ENCODE assay signal across 15 mouse cellular contexts in the genomic region with DNA sequence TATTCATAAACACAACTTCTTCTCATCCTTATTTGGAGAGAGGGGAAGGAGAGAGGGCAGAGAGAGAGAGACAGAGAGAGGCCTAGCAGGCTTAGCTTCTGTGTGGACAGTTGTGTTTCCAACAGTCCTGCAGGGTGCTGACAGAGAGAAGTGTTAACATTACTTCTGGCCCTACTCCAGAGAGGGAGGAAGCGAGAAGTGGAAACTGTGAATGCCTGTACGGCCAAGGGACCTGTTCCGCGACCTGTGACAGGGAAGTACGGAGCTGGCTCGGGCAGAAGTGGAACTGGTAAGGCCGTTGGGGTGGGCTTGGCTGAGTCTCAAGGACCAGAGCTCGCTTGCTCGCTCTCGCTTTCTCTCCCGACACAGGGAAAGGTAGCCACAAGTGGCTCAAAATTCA. TPM values are rescaled to one million over a fixed set of nuclear protein-coding genes. Genes with fewer than 3 reads are reported as not detected.
DNase-seq lines count a peak whose midpoint lies in the region; ATAC-seq and TF ChIP-seq lines count a peak whose summit lies in the region.
"Had no signal": no experiment of that assay in that cellular context is flagged by ENCODE, and none has a peak within 500 bp of the region (broad histone marks: within the 10 kb centered on the region; RNA-seq: fewer than 3 reads in every experiment).

No protein-coding gene starts in this region.

- no peak for TF ChIP-seq POLR2A in olfactory bulb, adult 2 months (IDR thresholded peaks at IDR 0.05; ENCODE audit: insufficient read depth, low read depth, low read length)

- peaks cover 7% of the 10 kb centered on the region for H3K4me1 ChIP-seq in olfactory bulb, adult 2 months (ENCODE audit: control insufficient read depth, insufficient read depth, low read length)
- H3K4me1 ChIP-seq in forebrain, embryonic 16.5 days (replicated peaks; ENCODE audit: control insufficient read depth, insufficient read depth, low read length) = no peaks in the 10 kb centered on the region
- H3K4me1 ChIP-seq in limb, embryonic 10.5 days = no peaks in the 10 kb centered on the region
- H3K4me1 ChIP-seq: liver, embryonic 13.5 days had no signal

- DNase-seq in layer of hippocampus, adult 2 months (ENCODE audit: low spot score in 2 of 2) = no peak
- DNase-seq in layer of hippocampus, adult 8-10 months (ENCODE audit: low spot score in 2 of 2) = no peak
- DNase-seq in heart, postnatal 4 days = peak; percentile 57
- DNase-seq in limb, embryonic 10.5 days (ENCODE audit: low spot score) = no peak
- DNase-seq: adrenal gland, adult 8-10 months; cerebellum, adult 2 months; liver, embryonic 13.5 days had no signal

- TF ChIP-seq CTCF in layer of hippocampus, adult 2 months (conservative IDR thresholded peaks at IDR 0.05) = no peak
- no peak for TF ChIP-seq CTCF in olfactory bulb, adult 2 months (IDR thresholded peaks at IDR 0.05; ENCODE audit: insufficient read depth, low read depth, low read length)

- H3K9ac ChIP-seq in forebrain, embryonic 16.5 days (replicated peaks; ENCODE audit: low read depth, low read length) = no peak overlapping the region
- H3K9ac ChIP-seq: embryonic facial prominence, embryonic 15.5 days; hindbrain, embryonic 14.5 days; liver, embryonic 13.5 days had no signal

- ATAC-seq in granulocyte monocyte progenitor cell, adult 5-6 weeks (replicated peaks; ENCODE audit: poor library complexity, severe bottlenecking) = peak; percentile 96
- ATAC-seq in forebrain, embryonic 16.5 days = no peak
- ATAC-seq: midbrain, embryonic 16.5 days had no signal

- peaks cover 7% of the 10 kb centered on the region for H3K9me3 ChIP-seq in forebrain, embryonic 16.5 days (ENCODE audit: control insufficient read depth, low read length)
- no peaks in the 10 kb centered on the region for H3K9me3 ChIP-seq in limb, embryonic 10.5 days (replicated peaks)
- H3K9me3 ChIP-seq: embryonic facial prominence, embryonic 15.5 days; G1E; liver, embryonic 13.5 days had no signal

- no peak overlapping the region for H3K4me3 ChIP-seq in layer of hippocampus, adult 2 months
- no peak overlapping the region for H3K4me3 ChIP-seq in olfactory bulb, adult 2 months (ENCODE audit: insufficient read depth, low read depth, low read length)
- H3K4me3 ChIP-seq in forebrain, embryonic 16.5 days (replicated peaks; ENCODE audit: low read length) = no peak overlapping the region
- H3K4me3 ChIP-seq in limb, embryonic 10.5 days = no peak overlapping the region
- H3K4me3 ChIP-seq: embryonic facial prominence, embryonic 15.5 days; liver, embryonic 13.5 days had no signal

- no peaks in the 10 kb centered on the region for H3K27me3 ChIP-seq in forebrain, embryonic 16.5 days (replicated peaks; ENCODE audit: control insufficient read depth, insufficient read depth, low read length)
- no peaks in the 10 kb centered on the region for H3K27me3 ChIP-seq in limb, embryonic 10.5 days (ENCODE audit: low read depth, poor library complexity, severe bottlenecking)
- H3K27me3 ChIP-seq: embryonic facial prominence, embryonic 15.5 days; liver, embryonic 13.5 days had no signal

- H3K27ac ChIP-seq in layer of hippocampus, adult 2 months = peak overlapping the region; percentile 59
- H3K27ac ChIP-seq in olfactory bulb, adult 2 months (ENCODE audit: insufficient read depth, low read depth, low read length) = 0 out of 2 replicates have a peak overlapping the region, but pooled peaks have one; percentile 8
- H3K27ac ChIP-seq in forebrain, embryonic 16.5 days (ENCODE audit: low read length) = no peak overlapping the region
- no peak overlapping the region for H3K27ac ChIP-seq in limb, embryonic 10.5 days
- H3K27ac ChIP-seq: embryonic facial prominence, embryonic 15.5 days; hindbrain, embryonic 14.5 days; liver, embryonic 13.5 days had no signal

- no peak overlapping the region for H3K4me2 ChIP-seq in forebrain, embryonic 16.5 days (ENCODE audit: low read length)
- H3K4me2 ChIP-seq: embryonic facial prominence, embryonic 15.5 days; hindbrain, embryonic 14.5 days; liver, embryonic 13.5 days had no signal

- H3K36me3 ChIP-seq in forebrain, embryonic 16.5 days (ENCODE audit: control insufficient read depth, insufficient read depth) = no peaks in the 10 kb centered on the region
- no peaks in the 10 kb centered on the region for H3K36me3 ChIP-seq in limb, embryonic 10.5 days
- H3K36me3 ChIP-seq: embryonic facial prominence, embryonic 15.5 days; G1E; liver, embryonic 13.5 days had no signal

- WGBS in olfactory bulb, adult 2 months = 75% methylated on average over 11 of the region's 11 CpGs
- WGBS in forebrain, embryonic 16.5 days = 73% methylated on average over 11 of the region's 11 CpGs
- WGBS in limb, embryonic 10.5 days = 88% methylated on average over 11 of the region's 11 CpGs

RNA-seq across cellular contexts. Expression of a gene that starts 15.3 kb away (rescaled TPM):
- total RNA-seq in layer of hippocampus, adult 2 months (2021) = 10 to 100 TPM; 50.5 to 51.2 TPM
- total RNA-seq in layer of hippocampus, adult 8-10 months (2022) = 10 to 100 TPM; 35.7 to 55.6 (median 48.7) TPM
- total RNA-seq in granulocyte monocyte progenitor cell, adult 5-6 weeks (2014; fragmentation: Nextera tagmentation) = not detected in 2 replicates
- total RNA-seq in granulocyte monocyte progenitor cell, adult 5-6 weeks (2017) = not detected in 2 replicates
- 10 to 100 TPM; 24.2 to 26.7 TPM for total RNA-seq in heart, postnatal 4 days (2021)
- not detected in 2 replicates for polyA plus RNA-seq in olfactory bulb, adult 2 months (2012; ENCODE audit: insufficient read depth, insufficient read length, low replicate concordance, missing spikeins)
- polyA plus RNA-seq in forebrain, embryonic 16.5 days (2015; fragmentation: Nextera tagmentation; extraction: Ambion mirVana) = 17.7 and 18.2 TPM in 2 replicates
- 0.60 and 0.70 TPM in 2 replicates for polyA plus RNA-seq in limb, embryonic 10.5 days (2016; fragmentation: Nextera tagmentation; extraction: Ambion mirVana)
- total RNA-seq: G1E had no signal

RNA-seq across cellular contexts. Expression of a gene that starts 54.5 kb away (rescaled TPM):
- not detected for total RNA-seq in layer of hippocampus, adult 2 months (2021)
- total RNA-seq in layer of hippocampus, adult 8-10 months (2022) = not detected
- total RNA-seq in granulocyte monocyte progenitor cell, adult 5-6 weeks (2014; fragmentation: Nextera tagmentation) = not detected in 2 replicates
- not detected in 2 replicates for total RNA-seq in granulocyte monocyte progenitor cell, adult 5-6 weeks (2017)
- total RNA-seq in heart, postnatal 4 days (2021) = 1 to 10 TPM in 1 of 2 experiments, not detected in 1; 1.8 TPM
- not detected in 2 replicates for polyA plus RNA-seq in olfactory bulb, adult 2 months (2012; ENCODE audit: insufficient read depth, insufficient read length, low replicate concordance, missing spikeins)
- not detected in 2 replicates for polyA plus RNA-seq in forebrain, embryonic 16.5 days (2015; fragmentation: Nextera tagmentation; extraction: Ambion mirVana)
- not detected in 2 replicates for polyA plus RNA-seq in limb, embryonic 10.5 days (2016; fragmentation: Nextera tagmentation; extraction: Ambion mirVana)
- total RNA-seq: G1E; layer of hippocampus, postnatal 14 days had no signal
- polyA plus RNA-seq: embryonic facial prominence, embryonic 15.5 days; G1E; hindbrain, embryonic 14.5 days; liver, embryonic 13.5 days; midbrain, embryonic 16.5 days had no signal

Comparison
In these comparisons a context has a peak if more than half of its experiments do, and no peak if none do; other contexts are left out.
1. H3K27ac ChIP-seq: peak in layer of hippocampus, adult 2 months (single experiment) and olfactory bulb, adult 2 months (single experiment); none in forebrain, embryonic 16.5 days (single experiment) and limb, embryonic 10.5 days (single experiment).
2. RNA of a gene that starts 15.3 kb away (total RNA-seq): 50.5 to 51.2 TPM in layer of hippocampus, adult 2 months, 35.7 to 55.6 TPM in layer of hippocampus, adult 8-10 months and 24.2 to 26.7 TPM in heart, postnatal 4 days; not detected in granulocyte monocyte progenitor cell, adult 5-6 weeks; every median in the first group is over 10 times any median in the second.